Mouse (Mus musculus) spleen, postnatal 4 days (tissue): ENCODE measurements around the gene Tet3.

Experiments used
- DNase-seq, 2 experiments: peaks; one replicate each; pipeline ENCODE4 v3.0.0; 2022; ENCODE audit warnings: low spot score in 2 of 2

Tet3 gene

DNA sequence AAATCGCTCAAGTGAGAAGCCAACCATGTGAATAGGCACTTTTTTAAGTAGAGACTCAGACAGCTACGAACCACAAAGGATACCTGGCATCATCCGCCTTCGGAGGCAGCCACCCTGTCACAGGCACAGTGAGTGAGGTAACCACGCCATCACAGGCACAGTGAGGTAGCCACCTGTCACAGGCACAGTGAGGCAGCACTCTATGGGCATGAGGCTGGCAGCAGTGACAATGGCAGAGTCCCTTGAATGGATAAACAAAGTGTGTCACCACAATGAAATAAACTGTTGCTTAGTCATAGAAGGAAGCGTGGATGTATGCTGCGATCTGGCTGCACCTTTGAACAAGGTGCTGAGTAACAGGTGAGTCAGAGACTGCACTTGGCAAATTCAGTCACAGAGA, 19.7 kb upstream of the Tet3 start:
- DNase-seq, result no peak

DNA sequence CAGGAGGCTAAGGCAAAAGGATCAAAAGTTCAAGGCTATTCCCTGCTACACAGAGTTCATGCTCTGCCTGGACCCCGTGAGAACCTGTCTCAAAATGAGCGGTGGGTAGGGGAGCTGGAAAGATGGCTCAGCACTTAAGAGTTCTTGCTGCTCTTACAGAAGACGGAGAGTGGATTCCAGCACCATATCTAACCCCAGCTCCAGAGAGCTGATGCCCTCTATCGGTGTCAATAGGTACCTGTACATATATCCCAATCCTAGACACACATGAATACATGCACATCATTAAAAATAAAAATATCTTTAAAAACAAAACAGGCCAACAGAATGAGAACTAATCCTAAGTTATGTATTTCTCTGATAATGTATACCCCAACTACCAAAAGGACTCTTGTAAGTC, 19.3 kb upstream of the Tet3 start:
- no peak for DNase-seq

DNA sequence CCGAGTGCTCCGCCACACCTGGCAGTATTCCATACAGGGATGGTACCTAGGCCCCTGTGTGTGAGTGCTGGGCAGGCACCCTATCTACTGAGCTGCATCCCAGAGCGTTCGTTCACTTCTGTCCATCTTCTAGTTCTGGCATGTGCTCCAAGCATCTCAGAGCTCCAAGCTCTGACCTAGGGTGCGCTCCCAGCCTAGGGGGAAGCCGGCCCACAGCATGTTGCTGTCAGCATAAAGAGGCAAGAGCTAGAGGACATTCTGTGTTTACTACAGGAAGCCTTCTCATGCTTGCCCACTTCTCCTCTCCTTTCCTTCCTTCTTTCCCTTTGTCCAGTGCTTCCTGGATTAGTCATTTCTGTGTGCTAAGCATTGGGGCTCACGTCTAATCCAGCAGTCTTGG, 16.5 kb upstream of the Tet3 start:
- DNase-seq, result no peak

DNA sequence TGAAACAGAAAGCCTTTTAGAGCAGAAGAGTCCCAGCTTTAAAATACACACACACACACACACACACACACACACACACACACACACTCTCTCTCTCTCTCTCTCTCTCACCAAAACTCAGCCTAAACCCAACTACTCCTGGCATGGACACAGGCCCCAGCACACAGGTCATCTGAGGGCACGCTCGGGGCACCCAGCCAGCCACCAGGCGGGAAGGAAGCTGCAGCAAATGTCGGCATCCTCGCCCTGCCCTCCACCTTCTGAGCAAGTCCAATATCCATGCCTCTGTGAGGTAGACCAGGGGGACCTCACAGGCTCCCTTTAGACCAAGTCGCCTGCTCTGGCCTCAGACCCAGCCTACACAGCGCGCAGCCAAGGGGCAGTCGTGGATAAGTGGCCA, 14.4 kb upstream of the Tet3 start:
- DNase-seq, result no peak

DNA sequence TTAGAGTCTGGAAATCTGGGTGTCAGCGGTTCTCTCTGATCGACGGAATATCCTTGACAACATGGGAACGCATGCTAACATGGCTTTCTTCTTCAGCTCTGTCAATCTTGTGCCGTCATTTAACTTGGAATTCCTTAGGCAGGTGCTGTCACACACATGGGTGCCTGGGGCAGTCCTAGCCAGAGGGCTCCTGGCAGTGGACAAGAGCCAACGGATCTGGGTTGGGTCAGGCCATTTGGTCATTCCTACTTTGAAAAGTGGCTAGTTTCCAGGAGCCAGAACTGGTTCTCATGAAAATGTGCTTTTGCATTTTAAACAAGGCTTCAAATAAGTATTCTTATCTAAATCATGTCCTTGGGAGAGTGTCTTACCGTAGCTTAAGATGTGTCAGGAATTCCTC, 12.9 kb upstream of the Tet3 start:
- DNase-seq, result no peak

DNA sequence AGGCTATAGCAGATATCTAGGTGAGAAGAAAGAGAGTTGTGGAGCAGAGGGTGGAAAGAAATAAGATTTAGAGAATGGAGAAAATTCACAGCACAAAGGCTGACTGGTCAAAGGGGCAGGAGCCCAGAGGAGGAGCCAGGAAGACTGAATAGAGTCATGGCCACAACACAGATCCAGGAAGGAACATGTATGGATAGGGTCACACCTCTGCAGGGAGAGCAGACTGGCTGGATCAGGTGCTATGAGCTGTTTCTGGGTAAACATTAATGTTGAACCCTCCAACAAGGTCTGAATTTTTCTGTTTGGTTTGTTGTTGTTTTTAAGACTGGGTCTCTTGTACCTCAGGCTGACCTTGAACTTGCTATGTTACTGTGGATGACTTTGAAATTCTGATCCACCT, 5.1 kb upstream of the Tet3 start:
- DNase-seq, result no peak

DNA sequence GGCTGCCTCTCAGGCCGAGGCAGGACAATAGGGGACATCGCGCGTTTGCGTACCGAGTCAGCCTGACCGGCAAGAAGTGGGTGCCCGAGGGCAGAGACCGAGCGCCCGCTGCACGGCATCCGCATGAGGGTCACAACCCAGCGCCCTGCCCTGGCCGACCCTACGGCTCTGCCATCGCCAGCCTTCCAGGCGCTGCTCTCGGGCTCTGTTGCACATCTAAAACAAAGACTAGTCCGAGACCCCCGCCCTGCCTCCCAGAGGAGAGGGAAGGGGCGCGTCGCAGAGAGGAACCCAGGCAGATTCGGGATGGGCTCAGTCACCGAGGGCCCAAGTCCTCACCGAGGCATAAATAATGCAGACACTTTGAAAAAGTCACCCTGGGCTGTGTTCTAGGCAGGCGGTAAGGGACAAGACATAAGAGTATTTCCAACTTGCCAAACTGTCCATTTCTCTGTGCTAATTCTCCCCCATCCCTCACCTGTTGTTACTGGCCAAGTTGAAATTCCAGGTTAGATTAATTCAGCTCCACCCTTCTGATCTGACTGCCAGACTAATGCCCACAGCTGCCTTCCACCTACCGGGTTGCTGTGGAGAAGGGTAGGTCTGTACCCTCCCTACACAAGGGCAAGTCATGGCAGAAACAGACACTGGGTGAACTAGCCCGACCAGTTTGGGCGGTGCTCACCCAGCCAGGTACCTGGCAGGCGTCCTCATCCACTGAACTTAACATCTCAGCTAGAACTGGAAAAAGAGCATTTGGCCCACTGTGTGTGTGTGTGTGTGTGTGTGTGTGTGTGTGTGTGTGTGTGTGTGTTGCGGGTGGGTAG, 1.7 kb downstream of the Tet3 start:
- no peak for DNase-seq

DNA sequence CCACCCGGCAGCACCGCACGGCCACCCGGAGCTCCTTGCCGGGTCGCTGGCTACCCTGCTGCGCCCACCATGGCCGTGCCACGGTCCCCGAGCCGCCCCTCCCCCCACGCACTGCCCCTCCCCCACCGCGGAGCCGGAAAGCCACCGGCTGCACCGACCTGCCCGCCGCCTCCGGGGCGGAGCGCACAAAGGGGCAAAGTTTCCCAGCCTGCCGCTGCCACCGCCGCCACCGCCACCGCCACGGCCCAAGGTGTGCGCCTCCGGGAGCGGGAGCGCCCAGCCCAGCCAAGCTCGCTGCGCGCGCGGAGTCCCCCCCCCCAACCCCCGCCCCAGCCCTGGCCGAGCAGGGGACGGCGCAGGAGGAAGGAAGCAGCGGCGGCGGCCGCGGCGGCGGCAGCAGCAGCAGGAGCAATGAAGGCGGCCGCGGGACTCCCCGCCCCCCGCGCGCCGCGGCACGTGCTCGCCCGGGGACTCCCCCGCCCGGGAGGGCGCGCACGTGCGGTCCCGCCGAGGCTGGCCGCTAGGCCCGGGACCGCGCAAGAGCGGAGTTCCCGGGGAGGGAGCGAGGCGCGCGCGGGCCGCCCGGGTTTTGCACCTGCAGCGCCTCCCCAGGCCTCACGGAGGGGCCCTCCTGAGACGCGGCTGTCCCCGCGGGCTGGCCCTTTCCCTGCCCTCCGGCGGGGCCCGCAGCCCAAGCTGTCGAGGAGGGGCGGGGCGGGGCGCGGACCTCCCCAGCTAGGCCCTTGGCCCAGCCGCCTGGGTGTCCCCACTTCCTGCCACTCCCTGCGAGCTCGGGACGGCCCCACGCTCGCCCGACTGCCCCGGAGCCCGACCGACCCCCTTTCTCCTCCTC, 2.5 kb downstream of the Tet3 start:
- peak; percentile 80 to 90 for DNase-seq

DNA sequence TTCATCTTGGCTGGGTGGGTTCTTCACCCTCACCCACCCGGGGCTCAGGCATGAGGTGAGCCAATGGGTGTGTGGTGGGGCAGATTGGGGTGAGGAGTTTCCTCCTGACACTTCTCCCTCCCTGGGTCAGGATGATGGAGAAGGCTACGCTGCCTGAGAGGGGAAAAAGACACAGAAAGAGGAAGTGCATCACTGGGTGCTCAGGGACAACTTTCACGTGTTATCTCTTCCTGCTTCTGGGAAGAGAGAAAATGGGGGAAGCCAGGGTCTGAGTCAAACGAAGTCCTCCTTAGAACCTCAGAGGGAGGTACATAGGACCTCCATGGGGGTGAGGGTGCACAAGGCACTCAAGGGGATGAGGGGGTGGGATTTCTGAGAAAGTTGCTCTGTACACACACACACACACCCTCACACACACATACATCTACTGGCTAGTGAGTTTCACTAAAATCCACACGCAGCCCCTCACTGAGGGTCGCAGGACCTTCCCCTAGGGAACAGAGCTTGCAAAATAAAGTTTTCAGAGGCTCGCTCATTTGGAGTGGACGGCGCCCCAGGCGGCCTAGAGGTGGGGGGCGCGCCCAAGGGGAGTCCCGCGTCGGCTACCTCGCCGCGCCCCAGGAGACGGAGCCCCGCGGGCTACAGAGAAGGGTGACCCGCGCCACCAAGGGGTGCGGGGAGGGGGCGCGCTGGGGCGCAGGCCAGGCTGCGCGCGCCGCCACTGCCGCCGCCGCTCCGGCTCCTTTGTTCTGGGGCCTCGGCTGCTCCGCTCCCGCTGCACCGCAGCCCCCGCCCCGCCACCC, 3.4 kb downstream of the Tet3 start:
- DNase-seq, result peak in 1 of 2 experiments; percentile 41

DNA sequence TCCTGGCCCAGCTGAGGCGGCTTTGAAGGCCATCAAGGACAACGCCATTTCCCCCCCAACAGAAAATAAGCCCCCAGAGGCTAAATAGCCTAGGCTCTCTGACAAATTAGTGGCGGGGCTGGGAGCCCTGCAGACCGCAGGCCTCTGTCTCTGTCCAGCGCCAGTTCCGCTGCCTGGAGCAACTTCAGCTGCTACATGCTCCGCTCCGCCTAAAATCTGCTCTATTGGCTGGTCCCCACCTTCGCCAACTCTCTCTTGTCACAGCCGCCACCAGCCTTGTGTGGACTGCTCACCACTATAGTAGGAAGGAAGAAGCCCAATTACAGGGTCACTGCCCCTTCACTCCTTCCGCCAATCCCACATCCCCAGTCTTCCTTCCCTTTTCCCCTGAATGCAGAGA, 5.2 kb downstream of the Tet3 start:
- no peak for DNase-seq

DNA sequence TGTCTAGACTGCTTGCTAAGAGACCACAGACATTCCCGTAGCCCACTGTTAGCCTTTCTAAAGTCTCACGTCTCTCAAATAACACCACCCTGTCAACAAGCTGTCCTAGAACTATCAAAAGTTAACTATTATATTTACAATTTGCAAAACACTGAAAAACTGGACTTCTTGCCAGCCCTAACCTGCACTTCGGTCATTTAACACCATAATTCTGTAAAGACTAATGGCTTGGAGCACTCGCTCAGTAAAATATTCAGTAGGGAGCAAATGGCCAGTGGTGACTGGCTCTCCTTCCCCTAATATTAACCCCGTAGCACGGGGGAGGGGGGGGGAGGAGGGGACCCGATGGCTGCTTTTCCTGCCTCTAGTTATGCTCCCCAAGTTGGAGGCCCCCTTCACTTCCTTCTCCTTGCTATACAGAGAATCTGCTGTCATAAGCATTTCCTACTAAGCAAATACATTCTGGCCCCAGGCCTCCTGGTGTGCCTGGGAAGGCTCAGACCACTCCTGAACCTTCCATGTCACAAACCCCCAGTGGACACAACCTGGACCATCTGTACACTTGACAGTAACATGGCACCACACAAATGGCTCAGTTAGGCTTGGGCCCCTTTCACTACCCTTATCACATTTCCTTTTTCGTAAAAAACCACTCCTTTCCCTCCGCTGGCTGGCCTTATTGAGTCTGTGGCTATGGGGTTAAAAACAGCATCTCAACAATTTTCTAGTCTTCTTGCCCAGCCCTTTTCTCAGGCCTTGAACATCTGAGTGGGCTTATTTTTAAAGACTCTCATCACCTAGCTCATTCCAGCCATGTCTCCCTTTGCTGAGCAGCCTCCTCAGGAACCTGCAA, 8.2 kb downstream of the Tet3 start:
- no peak for DNase-seq

DNA sequence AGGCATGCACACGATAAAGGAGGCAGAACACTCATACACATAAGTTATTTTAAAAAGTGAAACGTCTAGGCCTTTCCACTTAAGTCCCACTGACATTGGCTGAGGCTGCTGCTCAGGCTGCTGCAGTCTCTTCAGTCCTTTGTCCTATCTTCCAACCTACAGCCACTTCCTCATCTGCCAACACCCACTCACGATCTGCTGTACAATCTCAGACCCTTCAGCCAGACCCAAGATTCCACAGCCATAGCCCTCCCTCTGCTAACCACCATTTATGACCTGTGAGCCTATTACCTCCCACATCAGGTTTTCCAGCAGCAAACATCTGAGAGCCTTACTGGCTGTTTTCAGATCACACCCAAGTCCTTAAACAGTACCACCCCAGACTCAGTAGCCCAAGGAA, 9.4 kb downstream of the Tet3 start:
- no peak for DNase-seq

DNA sequence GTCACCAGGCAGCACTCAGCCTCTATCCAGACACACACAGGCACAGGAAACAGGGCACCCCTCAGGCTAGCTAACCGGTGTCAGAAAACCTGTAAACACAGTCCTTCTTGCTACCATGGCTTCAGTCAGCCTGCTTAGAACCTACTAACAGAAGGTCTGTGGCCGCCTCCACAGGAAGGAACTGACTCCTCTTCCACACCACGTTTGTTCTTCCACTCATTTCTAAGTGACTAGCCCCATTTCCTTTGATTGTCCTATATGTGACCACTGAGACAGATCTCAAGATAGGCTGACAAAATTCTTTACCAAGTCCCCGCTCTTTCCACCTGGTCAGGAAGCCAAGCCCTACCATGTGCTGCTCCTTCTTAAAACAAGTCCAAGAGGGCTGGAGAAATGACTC, 10.0 kb downstream of the Tet3 start:
- DNase-seq, result no peak

DNA sequence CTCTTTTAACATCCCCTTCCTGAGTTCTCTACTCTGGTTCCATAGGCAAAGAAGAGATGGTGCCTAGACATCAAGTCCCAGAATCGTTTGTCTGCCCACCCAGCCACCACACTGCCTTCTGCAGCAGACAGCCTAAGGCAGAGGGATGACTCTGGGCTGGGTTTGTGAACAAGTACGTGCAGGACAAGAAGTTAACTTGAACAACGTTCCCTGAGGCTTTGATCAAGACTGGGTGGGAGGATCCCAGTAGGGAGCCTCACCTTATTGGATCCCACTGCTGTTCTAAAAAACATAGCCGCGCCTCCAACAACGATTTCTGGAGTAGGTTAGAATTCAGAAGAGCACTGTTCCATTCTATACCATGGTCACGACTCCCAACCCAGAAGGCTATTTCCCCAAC, 11.9 kb downstream of the Tet3 start:
- DNase-seq, result no peak

DNA sequence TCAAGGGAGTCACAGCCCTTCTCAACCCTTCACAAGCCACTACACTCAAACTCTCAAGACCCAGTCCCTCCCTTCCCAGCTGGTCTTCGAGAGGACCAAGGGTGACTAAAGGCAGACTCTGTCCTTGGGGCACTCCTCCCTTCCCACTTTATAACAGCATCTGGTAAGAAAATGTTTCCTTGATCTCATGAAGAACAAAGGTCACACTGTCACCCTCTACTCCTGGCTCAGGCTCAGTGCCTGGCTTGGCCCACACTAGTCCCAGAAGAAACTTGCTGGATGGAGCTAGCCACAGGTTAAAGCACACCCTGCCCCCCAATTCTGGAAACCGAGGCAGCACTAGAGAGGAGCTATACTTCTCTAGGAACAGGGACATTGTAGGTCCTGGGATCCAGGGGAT, 13.1 kb downstream of the Tet3 start:
- no peak for DNase-seq

DNA sequence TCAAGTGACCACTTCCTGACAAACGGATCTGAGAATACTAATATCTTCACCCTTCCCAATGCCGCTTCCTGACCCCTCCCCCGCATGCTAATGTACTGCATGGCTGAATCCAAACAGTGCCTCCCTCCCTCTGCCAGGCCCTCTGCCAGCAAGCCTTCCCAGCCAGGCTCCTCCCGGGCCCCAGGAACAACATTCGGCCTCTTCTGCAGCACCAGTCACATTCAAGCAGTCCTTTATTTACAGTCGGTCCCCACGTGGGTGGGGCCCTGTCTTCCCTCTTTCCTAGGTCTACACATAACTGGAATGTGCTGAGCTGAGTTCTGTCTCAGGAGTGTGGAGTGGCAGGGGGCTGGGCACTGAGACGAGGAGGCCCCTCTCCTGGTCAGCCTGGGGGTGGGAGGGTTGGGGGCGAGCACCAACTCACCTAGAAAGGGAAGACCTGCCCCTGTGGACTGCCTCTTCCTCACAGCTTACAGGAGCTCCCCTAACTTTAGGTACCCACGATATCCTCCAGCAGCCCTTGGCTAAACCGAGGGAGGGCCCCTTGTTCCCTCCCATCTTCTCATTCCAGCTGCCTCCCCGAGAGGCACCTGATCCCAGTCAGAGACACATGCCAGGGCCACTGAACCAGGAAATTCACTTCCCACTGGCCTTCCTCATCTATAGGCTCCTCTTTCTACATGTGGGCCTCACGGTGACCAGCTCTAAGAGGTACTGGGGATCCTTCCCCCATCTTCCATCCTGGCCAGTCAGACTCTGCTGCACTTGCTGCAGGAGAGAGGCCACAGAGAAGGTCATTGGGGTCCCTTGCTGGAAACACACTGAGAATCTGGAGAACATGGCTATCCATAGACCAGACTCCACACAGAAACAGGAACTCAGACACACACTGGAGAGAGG, 15.2 kb downstream of the Tet3 start:
- DNase-seq, result no peak

DNA sequence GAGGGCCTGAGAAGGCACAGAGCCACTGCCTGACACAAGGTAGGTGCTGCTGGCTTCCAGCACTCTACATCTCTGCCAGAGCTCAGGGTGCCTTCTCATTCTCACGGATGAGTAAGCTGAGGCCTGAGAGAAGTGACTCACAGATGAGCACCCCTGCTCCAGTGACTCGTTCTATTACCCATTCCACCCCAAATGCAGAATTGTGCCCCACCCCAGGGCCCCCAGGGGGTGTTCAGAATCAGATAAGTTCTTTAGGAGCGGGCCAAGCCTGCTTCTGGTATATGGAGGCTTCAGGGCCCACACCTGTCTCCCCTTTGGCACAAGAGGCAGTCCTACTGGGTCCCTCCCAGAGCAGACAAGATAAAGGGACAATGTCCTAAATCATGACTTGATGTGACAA, 16.2 kb downstream of the Tet3 start:
- no peak for DNase-seq

DNA sequence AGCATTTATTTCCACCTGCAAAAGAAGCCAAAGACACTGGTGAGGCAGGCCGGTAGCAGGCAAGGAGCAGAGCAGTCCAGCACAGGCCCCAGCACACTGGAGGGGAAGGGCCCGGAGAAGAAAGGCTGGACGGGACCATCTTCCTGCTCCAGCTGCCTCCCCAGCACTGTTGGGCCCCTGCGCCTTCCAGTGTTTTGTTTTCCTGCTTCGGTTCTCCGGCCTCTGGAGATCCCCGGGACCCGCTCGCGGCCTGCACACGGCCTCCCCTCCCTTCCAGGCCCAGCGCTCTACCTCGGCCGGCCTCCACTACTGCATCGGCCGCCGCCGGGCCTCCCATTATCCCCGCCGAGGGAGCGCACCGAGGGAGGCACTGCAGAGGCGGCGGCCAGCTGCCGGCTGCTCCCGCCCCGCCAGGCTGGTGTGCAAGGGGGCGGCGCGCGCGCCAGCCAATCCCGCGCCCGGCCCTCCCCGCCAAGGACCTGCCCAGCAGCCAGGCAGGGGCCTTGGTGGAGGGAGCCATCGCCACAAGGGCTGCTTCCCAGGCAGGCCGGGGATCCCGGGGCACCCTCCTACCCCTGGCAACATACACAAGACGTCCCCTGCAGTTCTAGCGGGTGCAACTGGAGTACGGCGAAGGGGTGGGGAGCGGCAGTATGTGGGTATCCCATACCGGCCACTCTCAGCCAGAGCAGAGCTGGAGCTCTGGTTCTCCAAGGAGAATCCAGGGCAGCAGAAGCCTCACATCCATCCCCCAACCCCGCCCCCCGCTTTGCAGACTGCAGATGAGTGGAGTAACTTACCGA, 17.4 kb downstream of the Tet3 start:
- peak; percentile 88 to 94 for DNase-seq

DNA sequence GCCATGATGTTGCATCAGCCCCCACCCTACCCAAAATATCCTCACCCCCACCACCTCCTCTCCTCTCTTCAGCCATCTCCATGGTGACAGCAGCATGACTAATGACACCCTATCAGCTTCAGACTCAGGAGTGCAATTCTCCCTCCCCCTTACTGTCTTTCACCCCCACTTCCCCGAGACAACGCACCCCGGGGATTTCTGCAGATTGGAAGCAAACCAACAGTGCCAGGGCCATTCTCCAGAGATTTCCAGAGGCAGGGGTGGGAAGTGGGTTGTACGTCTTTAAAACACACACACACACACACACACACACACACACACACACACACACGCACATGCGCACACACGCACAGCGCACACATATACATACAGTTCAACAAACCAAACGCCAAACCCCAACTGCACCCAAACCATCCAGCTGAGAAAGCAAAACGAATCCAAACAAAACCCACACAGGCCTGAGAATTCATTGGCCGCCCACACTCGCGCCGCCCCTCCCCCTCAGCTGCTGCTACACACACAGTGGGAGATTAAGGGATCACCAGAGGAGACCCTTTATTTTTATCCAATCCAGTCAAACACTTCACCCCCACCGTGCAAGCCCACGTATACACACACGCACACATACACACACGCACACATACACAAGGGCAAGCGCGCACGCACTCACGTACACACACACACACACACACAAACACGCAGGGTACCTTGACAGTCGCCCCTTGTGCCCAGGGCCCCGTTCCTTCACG, 18.2 kb downstream of the Tet3 start:
- DNase-seq, result no peak
